Mouse (Mus musculus) midbrain, embryonic 14.5 days (tissue): ENCODE data around the gene Pip4k2c. TPM values are rescaled to one million over a fixed set of nuclear protein-coding genes. Genes with fewer than 3 reads are reported as not detected.
"Not testable (repeated sequence)": the region's sequence is repeated elsewhere in the genome, so short reads cannot be mapped to it uniquely, and the experiment has no call there.

ENCODE experiments used
- ATAC-seq: fragments of 200-750 bp; cut with Nextera tagmentation; 2 replicates; pipeline ENCODE4 v1.8.0; 2017; ENCODE audit warnings: moderate number of reproducible peaks, moderate library complexity; ENCODE audit not compliant: low FRiP score, low TSS enrichment
- DNase-seq: peaks from one replicate; pipeline ENCODE4 v3.0.0-alpha.2; 2015
- H3K27ac ChIP-seq: fragments of 300-500 bp; sonication (generic); replicated peaks from 2 replicates; pipeline ENCODE4 v1.5.1; 2014; ENCODE audit warnings: mild to moderate bottlenecking, low read depth, low read length, moderate library complexity
- H3K27me3 ChIP-seq: fragments of 300-500 bp; sonication (generic); 2 replicates; pipeline ENCODE4 v1.6.1; 2014; ENCODE audit warnings: low read length, control low read depth, mixed read lengths; ENCODE audit not compliant: control insufficient read depth, insufficient read depth
- H3K36me3 ChIP-seq: fragments of 300-500 bp; sonication (generic); 2 replicates; pipeline ENCODE4 v1.6.1; 2014; ENCODE audit warnings: low read length, control low read depth; ENCODE audit not compliant: control insufficient read depth, insufficient read depth
- H3K4me1 ChIP-seq: fragments of 300-500 bp; sonication (generic); 2 replicates; pipeline ENCODE4 v1.6.1; 2014; ENCODE audit warnings: mild to moderate bottlenecking, antibody characterized with exemption, low read length, control low read depth; ENCODE audit not compliant: control insufficient read depth, insufficient read depth
- H3K4me2 ChIP-seq: fragments of 300-500 bp; sonication (generic); 2 replicates; pipeline ENCODE4 v1.6.1; 2014; ENCODE audit warnings: mild to moderate bottlenecking, low read length, moderate library complexity
- H3K4me3 ChIP-seq: fragments of 300-500 bp; sonication (generic); replicated peaks from 2 replicates; pipeline ENCODE4 v1.5.1; 2014; ENCODE audit warnings: low read depth, low read length
- H3K9ac ChIP-seq: fragments of 300-500 bp; sonication (generic); replicated peaks from 2 replicates; pipeline ENCODE4 v1.6.1; 2014; ENCODE audit warnings: mild to moderate bottlenecking, low read length, moderate library complexity
- H3K9me3 ChIP-seq: fragments of 300-500 bp; sonication (generic); 2 replicates; pipeline ENCODE4 v1.6.1; 2016; ENCODE audit warnings: low read length, control low read depth, mixed read lengths; ENCODE audit not compliant: control insufficient read depth
- WGBS: fragments of 180-500 bp; shearing (Covaris S2); extraction: QIAGEN DNeasy Blood & Tissue Kit; methylation state at CpG from one replicate; pipeline ENCODE4 v1.1.7; 2014; 5-methylcytosine and 5-hydroxymethylcytosine counted together
- polyA plus RNA-seq: library from polyadenylated mRNA; unstranded; fragments of >200 nt; fragmentation: Nextera tagmentation; extraction: Ambion mirVana; gene quantifications from 2 replicates; pipeline ENCODE4 v1.2.1, GENCODE M21; 2014

Gene Pip4k2c
- polyA plus RNA-seq, 1 experiment from 2014 or later: 14.6 TPM

- WGBS: 82% methylated on average over 1 of the region's 1 CpGs
- DNase-seq (no peak), ATAC-seq (no peak)
- Histone ChIP-seq H3K4me1 (no peaks in the 10 kb centered on the region), H3K4me2 (no peak overlapping the region), H3K27me3 (no peaks in the 10 kb centered on the region), H3K27ac (no peak overlapping the region), H3K4me3 (no peak overlapping the region), H3K36me3 (no peaks in the 10 kb centered on the region), H3K9ac (no peak overlapping the region), H3K9me3 (no peaks in the 10 kb centered on the region)
Observed at GRCm38 (mm10) chr10:127156511-127156910, 54.9 kb downstream of the Pip4k2c start.

- Histone ChIP-seq H3K4me3 (no peak overlapping the region), H3K9ac (no peak overlapping the region), H3K4me1 (no peaks in the 10 kb centered on the region), H3K4me2 (no peak overlapping the region), H3K27ac (no peak overlapping the region), H3K27me3 (no peaks in the 10 kb centered on the region), H3K36me3 (no peaks in the 10 kb centered on the region), H3K9me3 (no peaks in the 10 kb centered on the region)
- WGBS: 98% methylated on average over 1 of the region's 1 CpGs
- ATAC-seq: no peak
- no peak for DNase-seq
Observed at GRCm38 (mm10) chr10:127156089-127156488, 55.3 kb downstream of the Pip4k2c start.

DNA sequence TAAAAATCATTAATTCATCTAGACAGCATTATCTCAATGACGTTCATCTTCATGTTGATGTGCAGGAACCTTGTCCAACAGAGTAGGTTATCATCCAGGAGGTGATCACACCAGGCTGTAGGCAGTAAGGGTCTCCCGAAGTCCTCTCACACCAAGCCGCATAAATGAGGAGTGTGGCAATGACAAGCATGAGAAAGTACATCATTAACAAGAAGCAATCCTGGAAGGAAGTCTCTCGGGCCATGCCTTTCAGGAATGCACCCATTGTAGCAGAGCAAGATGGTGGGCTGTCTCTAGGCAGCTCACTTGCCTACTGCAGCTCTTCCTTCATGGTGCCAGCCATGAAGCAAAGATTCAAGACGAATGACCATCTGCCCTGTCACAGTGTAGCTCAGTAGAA, 56.7 kb downstream of the Pip4k2c start:
- ATAC-seq (no peak), DNase-seq (no peak)
- no peak overlapping the region for H3K4me2 ChIP-seq
- no peak overlapping the region for H3K4me3 ChIP-seq
- H3K4me1 ChIP-seq: no peaks in the 10 kb centered on the region
- H3K27me3 ChIP-seq: no peaks in the 10 kb centered on the region
- 85% methylated on average over 5 of the region's 5 CpGs for WGBS
- no peak overlapping the region for H3K27ac ChIP-seq
- no peaks in the 10 kb centered on the region for H3K36me3 ChIP-seq
- no peak overlapping the region for H3K9ac ChIP-seq
- H3K9me3 ChIP-seq: no peaks in the 10 kb centered on the region

- Histone ChIP-seq H3K27ac (no peak overlapping the region), H3K27me3 (no peaks in the 10 kb centered on the region), H3K9ac (no peak overlapping the region), H3K4me1 (no peaks in the 10 kb centered on the region), H3K36me3 (no peaks in the 10 kb centered on the region), H3K9me3 (no peaks in the 10 kb centered on the region), H3K4me2 (no peak overlapping the region), H3K4me3 (no peak overlapping the region)
- ATAC-seq (no peak), DNase-seq (no peak)
- WGBS: 100% methylated on average over 2 of the region's 2 CpGs
Observed at GRCm38 (mm10) chr10:127154241-127154640, 57.1 kb downstream of the Pip4k2c start.

- no peak for DNase-seq
- WGBS: 93% methylated on average over 7 of the region's 7 CpGs
- no peak overlapping the region for H3K27ac ChIP-seq
- no peaks in the 10 kb centered on the region for H3K9me3 ChIP-seq
- H3K4me1 ChIP-seq: no peaks in the 10 kb centered on the region
- no peaks in the 10 kb centered on the region for H3K27me3 ChIP-seq
- no peak for ATAC-seq
- no peak overlapping the region for H3K4me3 ChIP-seq
- no peak overlapping the region for H3K4me2 ChIP-seq
- no peaks in the 10 kb centered on the region for H3K36me3 ChIP-seq
- no peak overlapping the region for H3K9ac ChIP-seq
Observed at GRCm38 (mm10) chr10:127153323-127153722, 58.1 kb downstream of the Pip4k2c start.

DNA sequence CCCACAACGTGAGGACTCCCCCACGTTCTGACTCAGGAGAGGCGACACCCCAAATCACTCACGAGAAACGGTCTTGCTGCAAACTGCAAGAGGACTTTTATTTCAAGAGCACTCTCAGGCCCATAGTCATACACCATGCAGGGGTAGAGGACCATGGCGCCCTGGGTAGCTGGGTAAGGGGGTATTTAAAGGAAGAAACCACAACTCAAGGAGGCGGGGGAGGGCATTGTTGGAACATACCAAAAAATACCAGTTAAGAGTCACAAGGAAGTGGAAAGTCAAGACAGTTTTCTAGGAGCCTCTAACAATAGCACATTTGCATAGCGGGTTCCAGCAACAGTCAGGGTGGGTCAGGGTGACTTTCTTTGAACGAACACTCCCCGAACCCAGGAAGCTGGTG, 58.8 kb downstream of the Pip4k2c start:
- not testable (repeated sequence) for H3K36me3 ChIP-seq, H3K27me3 ChIP-seq, H3K9ac ChIP-seq, H3K4me1 ChIP-seq, ATAC-seq, H3K27ac ChIP-seq, DNase-seq, H3K4me2 ChIP-seq, H3K9me3 ChIP-seq, H3K4me3 ChIP-seq
- 89% methylated on average over 10 of the region's 10 CpGs for WGBS

DNA sequence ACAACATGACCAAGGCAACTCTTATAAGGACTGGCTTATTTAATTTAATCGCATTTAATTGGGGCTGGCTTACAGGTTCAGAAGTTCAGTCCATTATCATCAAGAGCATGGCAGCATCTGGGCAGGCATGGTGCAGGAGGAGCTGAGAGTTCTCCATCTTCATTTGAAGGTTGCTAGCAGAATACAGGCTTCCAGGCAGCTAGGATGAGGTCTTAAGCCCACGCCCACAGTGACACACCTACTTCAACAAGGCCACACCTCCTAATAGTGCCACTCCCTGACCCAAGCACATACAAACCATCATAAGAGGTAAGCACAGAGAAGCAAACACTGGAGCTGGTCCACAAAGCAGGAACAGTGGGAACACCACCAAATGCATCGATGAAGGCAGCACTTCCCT, 60.2 kb downstream of the Pip4k2c start:
- WGBS: 90% methylated on average over 3 of the region's 3 CpGs
- DNase-seq, ATAC-seq: not testable (repeated sequence)

DNA sequence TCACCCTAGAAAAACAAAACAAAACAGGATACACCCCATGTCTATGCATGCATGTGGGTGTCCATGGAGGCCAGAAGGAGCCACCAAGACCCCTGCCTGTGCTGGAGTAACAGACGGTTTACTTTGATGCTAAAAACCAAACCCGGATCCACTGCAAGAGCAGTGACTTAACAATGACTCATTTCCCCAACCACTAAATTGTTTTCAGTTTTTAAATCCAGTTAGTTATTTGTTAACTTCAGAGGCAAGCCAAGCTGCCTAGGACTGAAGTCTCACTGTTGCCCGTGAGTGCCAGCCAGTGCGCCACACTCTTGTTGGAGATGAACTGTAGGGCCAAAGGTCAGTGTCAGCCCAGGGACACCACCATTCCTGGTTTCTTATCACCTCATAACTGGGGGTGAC, 60.9 kb downstream of the Pip4k2c start:
- DNase-seq (no peak), ATAC-seq (no peak)
- Histone ChIP-seq H3K4me2 (no peak overlapping the region), H3K36me3 (no peaks in the 10 kb centered on the region), H3K9ac (no peak overlapping the region), H3K4me3 (no peak overlapping the region), H3K27me3 (no peaks in the 10 kb centered on the region), H3K9me3 (no peaks in the 10 kb centered on the region), H3K27ac (no peak overlapping the region), H3K4me1 (no peaks in the 10 kb centered on the region)
- 86% methylated on average over 4 of the region's 4 CpGs for WGBS

More for the DNA sequence above, 60.2 kb downstream of the Pip4k2c start:
- not testable (repeated sequence) for H3K4me2 ChIP-seq, H3K9me3 ChIP-seq, H3K9ac ChIP-seq, H3K4me3 ChIP-seq, H3K27ac ChIP-seq, H3K4me1 ChIP-seq, H3K36me3 ChIP-seq, H3K27me3 ChIP-seq

GRCm38 (mm10) chr10:127147135-127147534, 64.2 kb downstream of the Pip4k2c start:
- no peak for DNase-seq
- H3K27me3 ChIP-seq: no peaks in the 10 kb centered on the region
- no peaks in the 10 kb centered on the region for H3K4me1 ChIP-seq
- ATAC-seq: no peak
- H3K9ac ChIP-seq: no peak overlapping the region
- no peaks in the 10 kb centered on the region for H3K9me3 ChIP-seq
- 80% methylated on average over 6 of the region's 6 CpGs for WGBS
- H3K4me2 ChIP-seq: no peak overlapping the region
- no peak overlapping the region for H3K4me3 ChIP-seq
- no peaks in the 10 kb centered on the region for H3K36me3 ChIP-seq
- no peak overlapping the region for H3K27ac ChIP-seq
